Mouse (Mus musculus): ENCODE results near the gene Mtmr12. TPM values are rescaled to one million over a fixed set of nuclear protein-coding genes. Genes with fewer than 3 reads are reported as not detected.

Mtmr12 gene
- total RNA-seq, 4 experiments from 2014 or later = 6.8 to 11.1 (median 9.0) TPM

- DNase-seq (ENCODE audit: low spot score) = no peak
Measured at GRCm38 (mm10) chr15:12274053-12274769, 69.4 kb downstream of the Mtmr12 start.

DNA sequence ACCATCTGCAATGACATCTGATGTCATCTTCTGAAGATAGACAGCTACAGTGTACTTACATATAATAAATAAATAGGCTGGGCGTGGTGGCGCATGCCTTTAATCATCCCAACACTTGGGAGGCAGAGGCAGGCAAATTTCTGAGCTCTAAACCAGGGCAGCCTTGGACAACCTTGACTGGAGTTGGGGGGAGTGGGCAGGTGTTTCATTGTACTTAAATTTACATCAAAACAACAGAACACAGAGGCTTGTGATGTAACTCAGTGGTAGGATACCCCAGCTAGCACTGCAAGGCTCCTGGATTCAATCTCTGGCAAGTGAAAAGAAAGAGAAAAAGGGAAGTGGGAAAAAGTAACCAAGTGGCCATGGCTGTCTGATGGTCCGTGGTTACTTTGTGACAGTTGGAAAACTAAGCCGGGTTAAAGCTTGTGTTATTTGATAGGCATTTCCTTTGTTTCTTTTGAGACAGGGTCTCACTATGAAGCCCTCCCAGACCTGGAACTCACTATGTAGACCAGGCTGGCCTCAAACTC is 70.3 kb downstream of the Mtmr12 start:
- no peak for DNase-seq (ENCODE audit: low spot score)

DNA sequence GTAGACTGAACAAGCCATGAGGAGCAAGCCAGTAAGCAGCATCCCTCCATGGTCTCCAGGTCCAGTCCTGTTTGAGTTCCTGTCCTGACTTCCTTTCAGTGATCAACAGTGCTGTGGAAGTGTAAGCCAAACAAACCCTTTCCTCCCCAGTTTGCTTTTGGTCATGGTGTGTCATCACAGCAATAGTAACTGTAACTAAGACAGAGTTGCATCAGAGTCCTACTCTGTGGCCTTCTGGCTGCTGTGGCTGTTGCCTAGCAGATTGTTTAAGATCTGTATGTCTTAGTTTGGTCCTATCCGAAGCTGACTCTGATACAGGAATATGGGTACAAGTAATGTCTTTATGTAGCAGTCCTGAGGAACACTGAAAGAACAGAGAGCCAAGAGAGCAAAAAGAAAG is 75.0 kb downstream of the Mtmr12 start:
- DNase-seq (ENCODE audit: low spot score) = no peak

- DNase-seq (ENCODE audit: low spot score) = no peak
Measured at GRCm38 (mm10) chr15:12284794-12285534, 80.1 kb downstream of the Mtmr12 start.

GRCm38 (mm10) chr15:12285535-12285809 is 80.6 kb downstream of the Mtmr12 start:
- DNase-seq (ENCODE audit: low spot score) = no peak

DNA sequence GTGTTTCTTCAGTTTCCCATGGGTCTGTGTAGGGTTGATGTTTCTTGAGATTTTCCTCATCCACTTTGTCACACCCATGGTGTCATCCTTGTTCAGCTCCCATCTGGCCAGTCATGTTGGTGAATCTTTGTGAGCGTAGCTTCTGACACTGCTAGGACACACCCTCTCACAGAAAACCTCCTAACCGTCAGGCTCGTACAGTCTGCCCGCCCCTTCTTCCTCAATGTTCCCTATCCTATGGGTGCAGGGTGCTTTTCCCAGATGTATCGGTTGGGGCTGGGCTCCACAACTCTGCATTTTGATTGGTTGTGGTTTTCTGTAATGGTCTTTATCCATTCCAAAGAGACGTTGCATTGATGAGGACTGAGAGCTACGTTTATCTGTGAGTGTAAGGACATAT is 85.5 kb downstream of the Mtmr12 start:
- no peak for DNase-seq (ENCODE audit: low spot score)

GRCm38 (mm10) chr15:12291757-12292156 is 86.9 kb downstream of the Mtmr12 start:
- DNase-seq (ENCODE audit: low spot score) = no peak

GRCm38 (mm10) chr15:12296228-12296627 is 91.4 kb downstream of the Mtmr12 start:
- DNase-seq (ENCODE audit: low spot score) = no peak

- no peak for DNase-seq (ENCODE audit: low spot score)
Measured at GRCm38 (mm10) chr15:12298231-12298737, 93.5 kb downstream of the Mtmr12 start.

- DNase-seq (ENCODE audit: low spot score) = no peak
Measured at GRCm38 (mm10) chr15:12301771-12302170, 96.9 kb downstream of the Mtmr12 start.

DNA sequence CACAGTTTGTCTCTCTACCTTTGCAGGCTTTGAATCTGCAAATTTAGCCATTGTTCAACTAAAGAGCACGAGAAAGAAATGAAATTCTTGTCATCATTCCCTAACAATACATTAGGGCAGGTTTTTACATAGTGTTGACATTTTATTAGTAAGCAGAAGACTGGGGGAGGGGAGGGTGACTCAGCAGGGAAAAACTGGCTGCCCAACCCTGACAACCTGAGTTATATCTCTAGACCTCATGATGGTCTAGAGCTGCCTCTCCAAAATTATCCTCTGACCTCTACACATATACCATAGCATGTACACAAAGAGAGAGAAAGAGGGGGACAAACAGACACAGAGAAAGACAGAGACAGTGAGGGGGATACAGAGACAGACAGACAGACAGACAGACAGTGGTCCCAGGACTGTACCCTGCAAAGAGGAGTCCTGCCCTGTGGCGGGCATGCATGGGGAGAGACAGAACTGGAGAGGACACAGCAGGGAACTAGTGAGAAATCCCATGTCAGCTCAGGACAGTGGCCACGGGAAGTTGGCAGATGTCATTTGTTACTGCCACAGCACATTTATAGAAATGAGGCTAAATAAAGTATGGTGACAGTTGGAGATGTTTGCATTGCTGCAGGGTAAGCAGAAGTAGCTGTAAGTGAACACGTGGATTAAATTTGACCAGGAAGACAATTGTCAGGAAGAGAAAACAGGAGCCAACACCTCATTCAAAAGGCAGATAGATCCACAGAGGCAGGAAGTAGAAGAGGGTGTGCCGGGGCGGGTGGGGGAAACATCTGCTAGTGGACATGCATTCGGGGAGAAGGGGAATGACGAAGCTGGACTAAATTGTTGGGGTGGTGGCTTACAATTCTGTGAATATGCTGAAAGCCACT is 101.6 kb downstream of the Mtmr12 start:
- no peak for DNase-seq (ENCODE audit: low spot score)

DNA sequence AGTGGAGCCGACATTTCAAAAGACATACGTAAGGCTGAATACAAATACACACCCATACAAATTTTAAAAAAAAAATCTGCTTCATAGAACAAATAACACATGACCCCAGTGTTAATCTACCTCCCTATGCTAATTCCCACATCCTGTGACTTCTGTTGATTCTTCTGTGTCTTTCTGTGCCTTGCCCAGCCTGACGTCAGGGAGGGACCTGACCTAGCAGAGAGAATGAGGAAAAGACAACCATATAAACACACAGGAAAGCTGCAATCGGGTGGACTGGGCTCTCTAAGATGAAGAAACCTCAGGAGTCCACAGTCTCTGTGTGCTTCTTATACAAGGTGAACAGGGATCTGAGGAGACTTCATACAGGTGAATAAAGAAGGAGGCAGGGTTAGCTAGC is 102.3 kb downstream of the Mtmr12 start:
- no peak for DNase-seq (ENCODE audit: low spot score)

DNA sequence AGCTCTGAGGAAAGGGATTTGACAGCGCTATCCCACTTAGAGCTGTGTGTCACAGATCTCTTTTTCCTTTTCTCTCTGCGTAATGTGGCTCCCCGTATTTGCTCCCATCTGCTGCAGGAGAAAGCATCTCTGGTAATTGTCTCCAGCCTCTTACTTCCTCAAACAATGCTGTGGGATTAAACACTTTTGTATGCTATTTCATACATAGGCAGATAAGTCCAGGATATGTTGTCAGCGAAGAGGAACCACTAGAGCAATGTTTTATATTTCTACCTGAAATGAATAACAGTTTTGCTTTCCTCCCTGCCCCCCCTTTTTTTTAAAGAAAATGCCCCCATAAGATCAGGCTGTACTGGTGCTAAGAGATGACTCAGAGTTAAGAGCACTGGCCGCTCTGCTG is 103.7 kb downstream of the Mtmr12 start:
- DNase-seq (ENCODE audit: low spot score) = no peak

DNA sequence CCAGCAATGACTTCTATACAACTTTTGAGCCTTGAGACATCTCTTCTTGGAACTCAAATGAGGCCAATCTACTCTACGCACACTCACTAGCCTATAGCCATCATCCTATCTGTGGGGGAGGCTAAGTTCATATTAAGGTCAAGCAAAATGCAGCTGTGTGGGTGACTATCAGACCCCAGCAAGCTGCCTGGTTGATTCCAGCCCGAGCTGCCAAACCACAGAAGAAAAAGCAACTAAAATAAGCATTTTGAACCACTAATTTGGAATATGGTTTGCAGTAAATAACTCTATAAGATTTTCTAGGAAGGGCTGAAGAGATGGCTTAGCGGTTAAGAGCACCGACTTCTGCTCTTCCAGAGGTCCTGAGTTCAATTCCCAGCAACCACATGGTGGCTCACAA is 105.8 kb downstream of the Mtmr12 start:
- DNase-seq (ENCODE audit: low spot score) = no peak

- DNase-seq (ENCODE audit: low spot score) = no peak
Measured at GRCm38 (mm10) chr15:12311465-12311864, 106.6 kb downstream of the Mtmr12 start.

- DNase-seq (ENCODE audit: low spot score) = no peak
Measured at GRCm38 (mm10) chr15:12313255-12313654, 108.4 kb downstream of the Mtmr12 start.

DNA sequence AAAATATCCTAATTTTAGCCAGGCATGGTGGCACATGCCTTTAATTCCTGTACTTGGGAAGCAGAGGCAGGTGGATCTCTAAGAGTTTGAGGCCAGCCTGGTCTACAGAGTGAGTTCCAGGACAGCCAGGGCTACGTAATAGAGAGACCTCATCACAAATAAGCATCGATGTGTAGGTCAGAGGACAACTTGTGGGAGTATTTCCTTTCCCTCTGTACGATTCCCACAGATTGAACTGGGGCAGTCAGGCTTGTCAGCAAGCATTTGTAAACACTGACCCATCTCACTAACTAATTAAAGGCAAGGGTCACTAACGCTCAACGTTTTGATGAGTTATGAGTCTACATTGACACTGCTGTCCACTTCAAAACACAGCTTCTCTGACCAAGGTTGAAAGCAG is 109.8 kb downstream of the Mtmr12 start:
- no peak for DNase-seq (ENCODE audit: low spot score)

DNA sequence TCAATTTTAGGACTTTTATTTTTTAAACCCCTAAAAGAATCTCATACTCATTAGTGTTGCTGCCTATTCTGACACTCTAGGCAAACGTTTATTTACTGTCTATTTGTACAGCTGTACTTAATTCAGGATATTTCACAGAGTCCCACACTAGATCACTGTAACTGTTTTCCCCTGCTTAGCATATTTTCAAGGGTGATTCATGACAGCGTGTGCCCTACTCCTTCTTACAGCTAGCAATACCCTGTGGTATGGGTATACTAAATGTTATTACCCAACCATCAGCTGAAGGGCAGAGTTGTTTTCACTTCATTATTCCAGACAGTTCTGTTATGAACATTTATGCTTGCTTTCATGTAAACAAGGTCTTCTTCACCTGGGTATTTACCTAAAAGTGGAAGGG is 111.2 kb downstream of the Mtmr12 start:
- no peak for DNase-seq (ENCODE audit: low spot score)

DNA sequence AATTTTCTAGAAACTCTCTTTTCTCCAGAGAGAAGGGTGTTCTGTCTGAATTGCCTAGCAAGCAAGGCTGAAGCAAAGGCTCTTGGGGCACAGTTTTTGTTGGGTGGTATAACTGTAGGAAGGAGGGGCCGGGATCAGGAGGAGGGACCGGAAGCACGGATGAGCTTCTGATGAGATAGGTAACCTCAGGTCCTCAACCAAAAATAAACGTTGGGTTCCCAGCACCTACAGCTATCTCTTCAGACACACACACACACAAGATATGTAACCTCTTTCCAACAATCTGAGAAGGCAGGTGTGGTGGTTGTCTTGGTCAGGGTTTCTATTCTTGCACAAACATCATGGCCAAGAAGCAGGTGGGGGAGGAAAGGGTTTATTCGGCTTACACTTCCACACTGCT is 112.5 kb downstream of the Mtmr12 start:
- no peak for DNase-seq (ENCODE audit: low spot score)

DNA sequence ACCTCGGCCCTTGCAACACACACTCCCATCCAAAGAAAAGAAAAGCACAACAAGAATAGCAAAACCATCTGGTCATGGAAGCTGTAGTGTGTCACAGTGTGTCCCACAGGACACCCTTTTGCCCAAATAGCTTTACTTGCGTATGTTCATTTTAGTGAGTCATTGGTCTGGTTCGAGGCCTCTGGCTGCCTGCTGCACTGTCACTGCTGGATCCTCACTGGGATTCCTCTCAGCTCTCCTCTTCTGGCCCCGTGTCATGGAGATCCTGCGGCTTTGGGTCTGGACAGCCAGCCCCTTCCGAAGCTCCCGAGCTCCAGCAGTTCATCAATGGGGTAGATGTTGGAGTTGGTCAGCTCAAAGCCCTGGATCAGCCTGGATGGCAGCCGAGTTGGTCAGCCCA is 113.6 kb downstream of the Mtmr12 start:
- no peak for DNase-seq (ENCODE audit: low spot score)

- DNase-seq (ENCODE audit: low spot score) = no peak
Measured at GRCm38 (mm10) chr15:12319889-12320288, 115.1 kb downstream of the Mtmr12 start.

DNA sequence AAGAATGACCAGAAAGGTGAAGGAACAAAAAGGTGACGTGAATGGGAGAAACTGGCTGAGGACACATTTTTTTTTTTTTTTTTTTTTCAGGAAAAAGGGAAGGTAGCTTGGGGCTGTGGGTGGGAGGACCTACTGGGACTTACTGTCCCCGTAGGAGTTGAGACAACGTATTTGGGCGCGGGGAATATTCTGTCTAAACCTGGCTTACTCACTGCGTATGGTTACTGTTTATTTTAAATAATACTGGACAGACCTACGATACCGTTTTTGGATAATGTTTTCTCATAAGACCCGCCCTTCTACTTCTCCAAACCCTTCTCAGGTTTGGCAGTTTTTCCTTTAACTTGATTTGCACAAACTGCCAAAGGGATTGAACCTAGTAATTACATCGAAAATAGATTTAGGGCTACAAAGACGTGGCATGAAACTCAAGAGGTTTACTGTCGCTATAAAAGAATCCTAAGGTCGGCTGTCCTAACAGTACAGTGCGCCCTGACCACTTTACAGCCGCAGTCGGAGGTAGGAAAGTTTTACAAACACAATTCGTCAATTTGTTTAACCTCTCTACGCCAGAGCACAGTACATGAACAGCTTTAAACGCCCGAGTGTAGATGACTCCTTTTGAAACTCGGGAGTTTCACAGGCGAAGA is 115.7 kb downstream of the Mtmr12 start:
- DNase-seq (ENCODE audit: low spot score) = no peak

All from heart, adult 8-10 months (tissue).